Mouse (Mus musculus): ENCODE results near the gene Chmp5.

DNA sequence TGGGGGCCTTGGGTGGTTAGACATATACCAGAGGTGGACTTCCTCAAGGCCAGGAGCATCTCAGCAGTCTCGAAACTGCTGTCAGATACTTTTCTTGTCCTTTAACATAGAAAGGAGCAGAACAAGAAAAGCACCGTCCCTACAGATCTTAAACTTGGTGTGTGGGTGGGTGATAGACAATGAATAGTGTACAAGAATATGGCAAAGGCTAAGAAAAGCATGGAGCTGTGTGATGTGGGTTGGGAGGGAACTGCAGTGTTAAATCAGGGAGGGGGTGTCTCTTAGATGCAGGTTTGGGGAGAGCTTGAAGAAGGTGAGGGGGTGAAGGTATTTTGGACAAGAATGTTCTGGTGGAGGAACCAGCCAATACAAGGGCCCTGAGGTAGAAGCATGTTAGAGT lies 27.6 kb upstream of the Chmp5 start:
- TF ChIP-seq CTCF (IDR thresholded peaks at IDR 0.05) (no peak), EP300 (IDR thresholded peaks at IDR 0.05; ENCODE audit: insufficient read depth, low read depth, low read length) (no peak)

Measured in heart, adult 2 months (tissue).